Mouse (Mus musculus) embryo, embryonic 10.5 days (tissue): ENCODE measurements around the gene Hmces.
A peak's percentile ranks its signal among the peaks of the same experiment; 100 is the strongest.

Experiments used
- DNase-seq: peaks from one replicate; pipeline ENCODE4 v3.0.0-alpha.2; 2015; ENCODE audit warnings: low spot score

Hmces gene

DNA sequence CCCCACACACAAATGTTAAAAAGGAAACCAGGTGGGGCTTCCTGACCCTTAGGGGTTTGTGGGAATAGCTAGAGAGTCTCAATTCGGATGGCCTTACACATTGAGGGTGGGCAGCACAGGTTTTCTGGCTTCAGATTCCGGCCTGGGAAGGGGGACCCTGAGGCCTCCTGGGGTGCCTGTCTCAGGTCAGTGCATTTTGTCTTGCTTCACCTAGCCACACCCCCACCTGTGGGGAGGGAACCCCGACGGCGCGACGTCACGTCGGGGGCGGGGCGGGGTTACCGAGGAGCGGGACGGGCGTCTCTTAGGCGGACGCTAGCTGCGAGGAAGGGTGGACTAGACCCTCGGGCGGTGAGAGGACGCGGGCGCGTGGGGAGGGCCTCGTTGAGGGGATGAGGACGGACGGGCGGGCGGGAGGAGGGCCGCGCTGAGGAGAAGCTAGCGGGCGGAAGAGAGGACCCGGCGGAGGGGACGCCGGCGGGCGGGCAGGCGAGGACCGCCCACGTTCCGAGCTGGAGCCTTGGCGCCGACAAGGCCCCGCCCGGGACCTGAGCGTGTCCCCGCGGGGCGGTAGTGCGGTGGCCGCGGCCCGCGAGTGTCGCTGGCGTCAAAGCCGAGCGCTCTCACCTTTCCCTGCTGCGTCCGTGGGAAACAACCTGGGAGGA lies at the start of gene Hmces:
Hmces (plus strand) TSS at position 275 of the 665 bp plus-strand sequence.
- DNase-seq = peak; percentile 72

GRCm38 (mm10) chr6:87866211-87866610 lies 47.5 kb upstream of the Hmces start:
- no peak for DNase-seq

GRCm38 (mm10) chr6:87867256-87867655 lies 46.5 kb upstream of the Hmces start:
- no peak for DNase-seq

DNA sequence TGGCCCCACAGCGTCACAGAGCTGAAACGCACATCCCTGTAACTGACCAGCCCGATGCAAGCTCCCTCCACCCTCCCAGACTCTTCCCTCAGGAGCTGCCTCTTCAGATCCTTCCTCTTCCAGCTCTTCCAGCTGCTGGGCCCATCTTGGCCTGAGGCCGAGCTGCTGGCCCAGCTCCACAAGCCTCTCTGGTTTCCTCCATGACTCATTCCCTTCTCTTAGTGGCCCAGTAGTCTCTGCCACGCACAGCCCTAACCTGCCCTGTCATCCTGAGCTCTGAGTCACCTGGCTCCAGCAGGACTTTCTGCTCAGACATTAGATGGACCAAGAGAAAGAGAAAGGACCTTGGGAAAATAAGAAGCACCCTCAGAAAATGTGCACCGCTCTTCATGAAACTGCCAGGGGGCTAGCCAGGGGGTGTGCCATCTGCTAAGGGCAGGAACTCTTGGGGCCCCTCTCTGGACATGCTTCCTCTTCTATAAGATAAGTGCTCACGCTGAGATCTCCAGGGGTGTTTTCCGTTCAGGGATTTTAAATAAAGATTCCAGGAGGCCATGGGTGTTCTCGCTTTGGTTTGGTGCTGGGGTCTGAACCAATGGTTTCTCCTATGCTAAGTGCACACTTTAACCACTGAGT lies 44.7 kb upstream of the Hmces start:
- DNase-seq = no peak

GRCm38 (mm10) chr6:87870440-87870839 lies 43.3 kb upstream of the Hmces start:
- DNase-seq = no peak

GRCm38 (mm10) chr6:87871240-87871639 lies 42.5 kb upstream of the Hmces start:
- no peak for DNase-seq

DNA sequence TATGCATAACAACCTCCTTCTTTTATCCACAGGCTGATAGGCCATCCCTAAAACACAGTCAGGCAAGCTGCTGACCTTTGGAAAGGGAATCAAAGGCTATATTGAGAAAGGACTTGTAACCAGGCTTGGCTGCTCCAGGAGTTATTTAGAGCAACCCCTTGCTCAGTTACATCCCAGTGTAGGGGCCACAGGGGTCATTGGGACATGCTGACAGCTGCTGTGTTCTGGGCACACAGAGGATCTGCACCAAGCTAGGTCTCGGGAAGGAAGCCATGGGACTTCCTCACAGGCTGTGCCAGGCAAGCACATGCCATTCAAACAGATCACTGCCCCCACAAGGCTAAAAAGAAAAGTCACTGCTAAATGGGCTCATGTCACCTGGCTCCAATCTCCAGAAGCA lies 40.6 kb upstream of the Hmces start:
- DNase-seq = no peak

DNA sequence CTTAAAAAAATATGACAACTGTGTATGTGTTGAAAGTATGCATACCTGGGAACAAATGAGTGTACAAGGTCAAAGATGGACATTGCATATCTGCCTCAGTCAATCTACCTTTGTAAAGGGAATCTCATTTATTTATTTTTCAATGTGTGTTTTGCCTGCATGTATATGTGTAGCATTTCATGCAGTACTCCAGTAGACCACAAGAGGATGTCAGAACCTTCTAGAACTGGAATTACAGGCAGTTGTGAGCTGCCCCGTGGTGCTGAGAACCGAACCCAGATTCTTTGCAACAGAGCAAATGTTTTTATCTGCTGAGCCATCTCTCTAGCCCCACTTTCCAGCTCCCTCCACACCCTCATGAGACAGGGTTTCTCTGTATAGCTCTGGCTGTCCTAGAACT lies 39.8 kb upstream of the Hmces start:
- DNase-seq = no peak

- DNase-seq = no peak
These were observed 38.7 kb upstream of the Hmces start for GRCm38 (mm10) chr6:87875083-87875482.

DNA sequence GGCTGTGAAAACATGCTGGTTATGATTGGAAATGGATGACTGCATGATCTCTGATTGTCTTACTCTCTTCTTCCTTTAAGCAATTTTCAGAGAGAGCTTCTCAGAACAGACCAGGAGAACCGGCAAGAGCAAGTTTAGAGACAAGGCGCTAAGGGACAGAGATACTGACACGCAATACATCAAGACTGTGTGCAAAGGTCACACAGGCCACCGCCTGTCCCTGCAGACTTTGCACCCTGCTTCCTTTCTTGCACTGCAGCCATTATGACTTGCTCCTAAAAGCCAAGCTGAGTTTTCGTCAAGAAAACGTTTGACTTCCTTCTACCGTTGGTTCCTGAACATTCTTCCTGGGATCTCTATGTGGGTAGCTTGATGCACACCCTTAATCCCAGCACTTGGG lies 38.2 kb upstream of the Hmces start:
- DNase-seq = no peak

DNA sequence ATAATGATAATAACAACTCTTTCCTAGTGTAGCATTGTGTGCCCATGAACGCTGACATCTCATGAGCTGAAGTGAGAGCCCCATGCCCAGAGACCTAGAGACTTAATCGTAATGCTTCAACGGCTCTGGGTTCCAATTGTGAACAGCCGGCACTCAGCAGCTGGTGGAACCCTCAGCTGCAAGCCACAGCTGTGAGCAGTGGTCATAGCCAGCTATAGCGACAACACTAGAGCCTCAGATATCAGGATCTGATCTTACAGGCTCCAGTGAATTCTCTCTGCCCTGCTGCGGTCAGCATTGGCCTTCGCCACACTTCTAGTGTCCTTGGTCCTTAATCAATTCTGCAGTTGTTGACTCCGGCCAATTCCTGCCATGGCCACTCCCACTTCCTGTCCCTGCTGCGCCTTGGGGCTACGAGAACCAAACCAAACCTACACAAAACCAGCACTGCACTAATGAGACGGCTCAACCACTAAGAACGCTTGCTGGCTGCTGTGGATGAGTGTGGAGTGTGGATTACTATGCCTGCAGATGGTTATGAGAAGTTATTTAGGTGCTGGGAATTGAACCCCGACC lies 37.6 kb upstream of the Hmces start:
- peak; percentile 13 for DNase-seq

- DNase-seq = peak; percentile 12
These were observed 34.7 kb upstream of the Hmces start for GRCm38 (mm10) chr6:87879010-87879409.

DNA sequence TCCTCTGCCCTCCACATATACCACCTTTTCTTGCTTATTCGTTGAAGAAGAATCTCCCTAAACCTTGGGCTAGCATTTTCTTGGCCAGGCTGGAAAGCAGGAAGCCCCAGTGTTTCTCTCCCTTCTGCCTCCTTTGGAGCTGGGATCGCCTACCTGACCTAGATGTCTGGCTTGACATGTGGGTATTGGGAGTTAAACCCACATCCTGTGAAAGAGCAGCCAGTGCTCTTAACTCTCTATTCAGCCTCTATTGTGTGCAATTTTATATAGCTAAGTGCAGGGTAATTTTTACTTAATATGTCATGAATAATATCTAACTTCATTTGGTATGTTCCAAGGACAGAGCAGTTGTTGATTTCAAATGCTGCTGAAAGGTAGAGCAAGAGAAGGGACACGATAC lies 34.1 kb upstream of the Hmces start:
- no peak for DNase-seq

- DNase-seq = no peak
These were observed 31.5 kb upstream of the Hmces start for GRCm38 (mm10) chr6:87882221-87882620.

- no peak for DNase-seq
These were observed 30.9 kb upstream of the Hmces start for GRCm38 (mm10) chr6:87882816-87883215.

DNA sequence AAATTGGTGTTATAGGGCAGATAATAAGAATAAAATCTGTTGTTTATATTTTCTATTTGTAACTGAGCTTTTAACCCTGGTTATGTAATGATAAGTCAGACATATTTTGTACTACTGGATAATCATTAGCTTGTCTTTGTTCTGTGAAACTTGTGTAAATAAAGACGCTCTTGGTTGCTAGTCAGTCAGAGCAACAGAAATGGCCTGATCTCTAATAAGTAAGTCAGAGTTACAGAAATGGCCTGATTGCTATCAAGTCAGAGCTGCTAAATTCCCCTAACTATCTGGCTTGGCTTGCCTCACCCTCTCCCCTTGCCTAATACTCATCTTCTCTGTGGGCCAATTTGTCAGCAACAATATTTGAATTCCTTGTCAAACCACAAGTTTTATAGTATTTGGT lies 27.0 kb upstream of the Hmces start:
- no peak for DNase-seq

GRCm38 (mm10) chr6:87887594-87888233 lies 26.0 kb upstream of the Hmces start, which contains the start of gene Copg1:
Copg1 (plus strand) TSS chr6:87887814.
- peak; percentile 100 for DNase-seq

- DNase-seq = no peak
These were observed 19.8 kb upstream of the Hmces start for GRCm38 (mm10) chr6:87893931-87894330.

- DNase-seq = no peak
These were observed 15.7 kb upstream of the Hmces start for GRCm38 (mm10) chr6:87898028-87898427.

GRCm38 (mm10) chr6:87906632-87907031 lies 7.1 kb upstream of the Hmces start:
- DNase-seq = peak; percentile 43

DNA sequence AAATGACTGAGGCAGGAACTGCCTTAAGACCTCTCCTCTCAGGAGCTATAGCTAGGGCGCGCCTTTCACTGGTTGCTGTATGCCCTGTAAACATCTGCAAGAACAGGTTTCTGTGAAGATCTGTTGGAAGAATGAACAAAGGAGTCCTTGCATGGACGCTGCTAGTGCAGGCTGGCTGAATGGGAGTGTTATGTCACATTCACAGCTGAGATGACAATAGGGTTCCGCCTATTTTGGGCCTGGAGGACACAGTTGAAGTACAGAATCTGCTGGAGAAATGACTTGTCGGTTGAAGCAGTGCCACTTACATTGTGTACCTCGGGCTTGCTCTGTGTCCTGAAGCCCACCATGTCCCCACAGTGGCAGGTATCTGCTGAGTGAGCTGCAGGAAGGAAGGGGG lies 4.6 kb upstream of the Hmces start:
- no peak for DNase-seq

DNA sequence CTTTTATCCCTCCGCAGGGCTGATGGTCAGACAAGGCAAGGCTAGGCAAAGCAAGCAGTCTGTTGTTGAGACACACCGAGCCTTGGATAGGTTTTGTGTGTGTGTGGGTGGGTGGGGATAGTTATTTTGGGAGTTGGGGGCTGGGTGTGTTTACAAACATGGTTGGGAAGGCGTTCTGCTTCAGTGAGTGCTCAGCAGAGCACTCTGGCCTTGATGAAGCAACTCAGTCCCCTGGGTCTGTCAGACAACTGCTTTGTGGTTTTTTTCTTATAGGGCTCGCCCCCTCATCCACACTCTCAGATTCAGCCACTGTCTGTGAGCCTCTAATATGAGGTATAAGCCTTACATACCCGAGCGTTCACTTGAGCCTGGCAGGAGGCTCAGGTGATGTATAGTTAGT lies 2.2 kb upstream of the Hmces start:
- no peak for DNase-seq
